Mouse (Mus musculus): Measurements from ENCODE around the gene 9230112D13Rik.

DNA sequence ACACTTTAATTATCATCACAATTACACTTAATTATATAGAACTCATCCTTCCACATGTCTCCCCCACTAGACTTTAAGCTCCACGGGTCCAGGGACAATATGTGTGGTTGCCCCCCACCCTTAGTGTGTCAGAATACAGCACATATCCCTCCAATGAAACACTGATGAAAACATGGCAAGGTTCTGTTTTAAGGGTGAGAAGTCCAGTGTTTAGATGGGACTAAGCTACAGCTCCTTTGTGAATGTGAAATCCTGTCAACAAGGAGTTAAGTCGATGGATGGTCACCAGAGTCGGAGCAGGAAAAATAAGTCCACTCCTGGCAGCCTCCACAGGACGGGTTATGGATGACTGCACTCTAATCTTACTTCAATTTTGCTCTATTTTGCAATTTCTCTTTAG is 22.3 kb downstream of the 9230112D13Rik start:
- TF ChIP-seq POLR2A (IDR thresholded peaks at IDR 0.05; ENCODE audit: extremely low read depth, insufficient read depth, low read length): no peak
- no peak for TF ChIP-seq CTCF (IDR thresholded peaks at IDR 0.05; ENCODE audit: extremely low read depth, insufficient read depth, low read length)
